Mouse (Mus musculus) kidney, adult 2 months (tissue): ENCODE measurements around the gene Crip3. TPM values are rescaled to one million over a fixed set of nuclear protein-coding genes. Genes with fewer than 3 reads are reported as not detected.

Source experiments
- DNase-seq: peaks from one replicate; pipeline ENCODE4 v3.0.0; 2021
- H3K27ac ChIP-seq: fragments of 200-500 bp; 2 replicates; pipeline ENCODE4 v1.5.1; 2012; ENCODE audit warnings: low read depth, low read length, control low read depth, inconsistent platforms; ENCODE audit not compliant: insufficient read depth
- H3K27me3 ChIP-seq: fragments of 200-500 bp; replicated peaks from 2 replicates; pipeline ENCODE4 v1.6.1; 2012; ENCODE audit warnings: mild to moderate bottlenecking, moderate library complexity, low read length, inconsistent platforms; ENCODE audit not compliant: control insufficient read depth, insufficient read depth
- H3K36me3 ChIP-seq: fragments of 200-500 bp; 2 replicates; pipeline ENCODE4 v1.6.1; 2012; ENCODE audit warnings: mild to moderate bottlenecking, moderate library complexity, low read length, inconsistent platforms; ENCODE audit not compliant: control insufficient read depth, insufficient read depth
- H3K4me1 ChIP-seq: fragments of 200-500 bp; 2 replicates; pipeline ENCODE4 v1.6.1; 2011; ENCODE audit warnings: low read length; ENCODE audit not compliant: control insufficient read depth, insufficient read depth
- H3K4me3 ChIP-seq: fragments of 200-500 bp; 2 replicates; pipeline ENCODE4 v1.5.1; 2011; ENCODE audit warnings: mild to moderate bottlenecking, low read depth, low read length, control low read depth; ENCODE audit not compliant: insufficient read depth
- CTCF ChIP-seq: fragments of 200-500 bp; conservative IDR thresholded peaks from 2 replicates; pipeline ENCODE4 v1.5.1; 2011; ENCODE audit warnings: low read depth, mild to moderate bottlenecking, control low read depth, low read length, moderate library complexity, mixed read lengths; ENCODE audit not compliant: insufficient read depth, insufficient read length
- POLR2A ChIP-seq: fragments of 200-500 bp; IDR thresholded peaks from one replicate; pipeline ENCODE4 v1.6.1; 2011; ENCODE audit warnings: low read depth, low read length, control low read depth
- WGBS: fragments of 180-500 bp; shearing (Covaris S2); methylation state at CpG from one replicate; pipeline ENCODE4 v1.1.7; 2018; 5-methylcytosine and 5-hydroxymethylcytosine counted together
- polyA plus RNA-seq: library from polyadenylated mRNA; depleted of rRNA; stranded (reverse); fragments of >200 nt; gene quantifications from 2 replicates; pipeline ENCODE4 v1.2.3, GENCODE M21; 2012; rRNA removed

Gene Crip3
- polyA plus RNA-seq: 2.9 and 3.7 TPM in 2 replicates

GRCm38 (mm10) chr17:46428761-46429414, at the start of gene Crip3:
Crip3 (plus strand) TSS chr17:46428926.
- WGBS: 15% methylated on average over 18 of the region's 18 CpGs
- TF ChIP-seq CTCF: no peak
- TF ChIP-seq POLR2A: no peak
- DNase-seq: no peak

GRCm38 (mm10) chr17:46383294-46384060, 45.2 kb upstream of the Crip3 start, which contains the start of gene Zfp318:
Zfp318 (plus strand) TSS chr17:46383731.
- H3K27ac ChIP-seq: peak within 1 kb of the TSS; percentile 64
- 1% methylated on average over 85 of the region's 105 CpGs for whole genome bisulfite sequencing

More at GRCm38 (mm10) chr17:46428761-46429414, at the start of gene Crip3:
- H3K27ac ChIP-seq: no peak within 1 kb of the TSS
- H3K36me3 ChIP-seq: no peaks in the 10 kb centered on the region
- H3K4me3 ChIP-seq: no peak within 1 kb of the TSS
- no peaks in the 10 kb centered on the region for H3K4me1 ChIP-seq
- H3K27me3 ChIP-seq: no peaks in the 10 kb centered on the region

GRCm38 (mm10) chr17:46384061-46384801, 44.5 kb upstream of the Crip3 start:
- H3K27me3 ChIP-seq: no peaks in the 10 kb centered on the region
- no peaks in the 10 kb centered on the region for H3K36me3 ChIP-seq
- peak overlapping the region; percentile 56; the same call in 1 of the 2 replicates for H3K27ac ChIP-seq
- no peak for TF ChIP-seq POLR2A
- no peak for TF ChIP-seq CTCF
- peaks cover 9% of the 10 kb centered on the region; the same call in 1 of the 2 replicates for H3K4me1 ChIP-seq
- H3K4me3 ChIP-seq: peak overlapping the region; percentile 89
- WGBS: under 1% methylated on average over 68 of the region's 70 CpGs
- peak; percentile 46 for DNase-seq

More at GRCm38 (mm10) chr17:46383294-46384060, 45.2 kb upstream of the Crip3 start, which contains the start of gene Zfp318:
- TF ChIP-seq CTCF: no peak
- peak; percentile 30 for TF ChIP-seq POLR2A
- Histone ChIP-seq H3K4me3 (peak within 1 kb of the TSS; percentile 89), H3K4me1 (peaks cover 9% of the 10 kb centered on the region; the same call in 1 of the 2 replicates), H3K27me3 (no peaks in the 10 kb centered on the region), H3K36me3 (no peaks in the 10 kb centered on the region)
- DNase-seq: peak; percentile 98

DNA sequence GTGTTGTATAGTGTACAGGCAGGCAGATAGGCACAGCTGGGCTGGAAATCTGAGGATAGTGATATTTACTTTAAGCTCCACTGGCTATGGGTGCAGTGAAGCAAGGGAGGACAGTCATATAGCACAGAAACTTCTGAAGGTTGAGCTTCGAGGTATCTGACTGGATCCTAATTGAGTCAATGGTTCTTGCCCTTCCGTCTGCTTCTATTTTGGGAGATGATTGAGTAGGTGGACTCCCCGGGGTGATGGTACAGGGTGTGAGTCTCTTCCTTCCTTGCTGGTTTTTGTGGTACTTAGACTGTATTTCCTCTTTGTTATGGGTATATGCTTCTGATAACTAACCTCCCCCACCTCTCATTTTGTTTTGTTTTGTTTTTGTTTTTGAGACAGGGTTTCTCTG, 40.5 kb upstream of the Crip3 start:
- no peak for DNase-seq
- Histone ChIP-seq H3K27ac (no peak overlapping the region), H3K36me3 (no peaks in the 10 kb centered on the region; the same call in 1 of the 2 replicates), H3K4me3 (no peak overlapping the region), H3K27me3 (no peaks in the 10 kb centered on the region), H3K4me1 (peaks cover 9% of the 10 kb centered on the region; the same call in 1 of the 2 replicates)
- TF ChIP-seq POLR2A: no peak
- no peak for TF ChIP-seq CTCF
- WGBS: 47% methylated on average over 3 of the region's 3 CpGs

DNA sequence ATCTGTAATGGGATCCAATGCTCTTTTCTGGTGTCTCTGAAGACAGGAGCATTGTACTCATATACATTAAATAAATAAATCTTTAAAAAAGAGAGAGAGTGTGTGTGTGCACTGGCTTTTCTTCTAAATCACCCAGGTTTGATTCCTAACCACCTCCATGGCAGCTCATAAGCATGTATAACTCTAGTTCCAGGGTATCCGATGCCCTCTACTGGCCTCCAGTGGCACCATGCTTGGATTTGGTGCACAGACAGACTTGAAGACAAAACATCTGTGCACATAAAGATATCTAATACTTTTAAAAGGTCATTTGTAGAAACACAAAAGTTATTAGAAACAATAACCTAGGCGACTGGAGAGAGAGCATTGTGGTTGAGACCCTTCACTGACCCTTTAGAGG, 35.7 kb upstream of the Crip3 start:
- WGBS: 34% methylated on average over 2 of the region's 2 CpGs
- Histone ChIP-seq H3K4me1 (no peaks in the 10 kb centered on the region), H3K36me3 (peaks cover 4% of the 10 kb centered on the region), H3K4me3 (no peak overlapping the region), H3K27me3 (no peaks in the 10 kb centered on the region), H3K27ac (no peak overlapping the region)
- TF ChIP-seq CTCF (peak; percentile 84), POLR2A (no peak)
- peak; percentile 61 for DNase-seq

DNA sequence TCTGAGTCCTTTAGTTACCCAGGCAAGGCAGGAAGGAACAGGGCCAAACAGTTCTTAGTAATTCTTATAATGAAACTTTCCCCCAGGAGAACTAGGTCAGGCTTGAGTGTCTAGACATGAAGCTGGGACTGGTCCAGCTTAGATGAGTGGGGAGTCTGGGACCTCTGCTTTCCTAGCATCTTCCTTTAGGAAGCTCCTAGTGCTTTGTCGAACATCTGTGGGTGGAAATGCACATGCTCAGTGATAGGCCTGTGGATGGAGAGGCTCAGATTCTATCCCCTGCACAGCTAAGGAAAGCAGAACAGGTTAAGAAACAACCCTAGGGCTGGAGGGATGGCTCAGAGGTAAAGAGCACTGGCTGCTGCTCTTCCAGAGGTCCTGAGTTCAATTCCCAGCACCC, 34.1 kb upstream of the Crip3 start:
- H3K27me3 ChIP-seq: no peaks in the 10 kb centered on the region
- peaks cover 4% of the 10 kb centered on the region for H3K36me3 ChIP-seq
- no peak overlapping the region for H3K27ac ChIP-seq
- H3K4me3 ChIP-seq: no peak overlapping the region
- WGBS: 70% methylated on average over 1 of the region's 1 CpGs
- TF ChIP-seq CTCF: no peak
- H3K4me1 ChIP-seq: no peaks in the 10 kb centered on the region
- DNase-seq: no peak

- H3K36me3 ChIP-seq: peaks cover 22% of the 10 kb centered on the region
- no peaks in the 10 kb centered on the region for H3K4me1 ChIP-seq
- TF ChIP-seq CTCF (peak; percentile 48), POLR2A (no peak)
- DNase-seq: no peak
- WGBS: 21% methylated on average over 3 of the region's 3 CpGs
- no peak overlapping the region for H3K27ac ChIP-seq
- H3K27me3 ChIP-seq: no peaks in the 10 kb centered on the region
- no peak overlapping the region for H3K4me3 ChIP-seq
These were observed 20.2 kb upstream of the Crip3 start for GRCm38 (mm10) chr17:46408478-46408877.
